Mouse (Mus musculus): ENCODE results near the gene Frs3.

The Frs3 gene

GRCm38 (mm10) chr17:47691650-47692049, 2.8 kb downstream of the Frs3 start:
- no peak for DNase-seq (ENCODE audit: inconsistent age in 2 of 2, low spot score in 1 of 2)

- DNase-seq (ENCODE audit: inconsistent age in 2 of 2, low spot score in 1 of 2), result peak; percentile 41 to 52
Measured at GRCm38 (mm10) chr17:47693671-47694441, 5.0 kb downstream of the Frs3 start.

- no peak for DNase-seq (ENCODE audit: inconsistent age in 2 of 2, low spot score in 1 of 2)
Measured at GRCm38 (mm10) chr17:47694442-47694502, 5.4 kb downstream of the Frs3 start, which contains the start of gene Gm21981. Gene Gm21981 (minus strand): TSS chr17:47694455.

- DNase-seq (ENCODE audit: inconsistent age in 2 of 2, low spot score in 1 of 2), result peak; percentile 98 to 100
Measured at GRCm38 (mm10) chr17:47694503-47695336, 5.9 kb downstream of the Frs3 start, which contains the start of gene Prickle4. Gene Prickle4 (minus strand): TSS chr17:47694736.

DNA sequence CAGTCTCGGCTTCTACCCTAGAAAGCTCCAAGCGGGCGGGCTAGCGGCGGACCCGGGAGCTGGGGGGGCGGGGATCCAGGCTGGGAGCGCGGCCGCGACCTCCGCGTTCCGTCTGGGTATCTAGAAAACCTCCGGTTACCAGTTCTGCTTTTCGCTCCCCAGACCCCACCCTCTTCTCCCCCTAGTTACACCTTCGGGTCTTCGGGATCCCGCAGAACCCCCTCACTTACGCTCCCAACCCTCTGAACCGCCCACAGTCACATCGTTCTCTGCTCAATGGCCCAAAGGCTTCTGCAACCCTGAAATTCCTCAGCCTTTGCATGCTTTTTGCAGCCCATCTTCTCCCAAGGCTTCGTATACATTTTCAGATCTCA, 6.5 kb downstream of the Frs3 start:
- no peak for DNase-seq (ENCODE audit: inconsistent age in 2 of 2, low spot score in 1 of 2)

DNA sequence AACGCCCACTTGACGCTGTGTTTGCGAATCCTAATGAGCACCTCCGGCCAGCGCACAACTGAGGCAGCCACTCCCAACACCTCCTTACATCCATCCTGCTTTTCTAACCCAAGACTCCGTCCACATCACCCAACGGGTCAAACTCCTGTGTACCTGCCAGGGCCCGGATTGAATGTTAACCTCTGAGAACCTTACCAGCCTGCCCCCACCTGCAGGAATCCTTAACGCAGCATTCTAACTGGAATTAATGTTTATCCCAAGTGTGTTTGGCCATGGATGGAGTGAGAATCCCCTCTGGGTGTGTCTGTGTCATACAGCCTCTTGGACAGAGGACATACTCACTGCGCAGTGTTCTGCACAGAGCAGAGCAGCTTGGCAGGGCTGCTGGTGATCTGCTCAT, 9.3 kb downstream of the Frs3 start:
- DNase-seq (ENCODE audit: inconsistent age in 2 of 2, low spot score in 1 of 2), result no peak

DNA sequence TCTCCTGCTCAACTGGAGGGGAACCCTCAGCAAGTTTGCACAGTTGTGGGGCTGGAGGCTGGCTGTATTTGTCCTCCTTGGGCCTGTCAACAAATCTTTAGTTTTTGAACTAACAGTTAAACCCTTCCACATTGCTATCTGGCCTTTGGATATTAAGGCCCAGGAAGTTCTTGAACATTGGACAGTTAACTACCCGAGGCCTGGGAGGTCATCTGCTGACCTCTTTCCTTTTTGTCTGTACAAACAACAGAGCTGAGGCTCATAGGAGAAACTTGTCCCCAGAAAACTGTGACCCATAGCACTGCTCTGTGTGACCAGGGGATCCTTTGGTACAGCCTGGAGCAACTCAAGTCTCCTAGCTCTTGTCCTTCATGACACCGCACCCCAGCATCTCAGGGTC, 10.2 kb downstream of the Frs3 start:
- DNase-seq (ENCODE audit: inconsistent age in 2 of 2, low spot score in 1 of 2), result no peak

DNA sequence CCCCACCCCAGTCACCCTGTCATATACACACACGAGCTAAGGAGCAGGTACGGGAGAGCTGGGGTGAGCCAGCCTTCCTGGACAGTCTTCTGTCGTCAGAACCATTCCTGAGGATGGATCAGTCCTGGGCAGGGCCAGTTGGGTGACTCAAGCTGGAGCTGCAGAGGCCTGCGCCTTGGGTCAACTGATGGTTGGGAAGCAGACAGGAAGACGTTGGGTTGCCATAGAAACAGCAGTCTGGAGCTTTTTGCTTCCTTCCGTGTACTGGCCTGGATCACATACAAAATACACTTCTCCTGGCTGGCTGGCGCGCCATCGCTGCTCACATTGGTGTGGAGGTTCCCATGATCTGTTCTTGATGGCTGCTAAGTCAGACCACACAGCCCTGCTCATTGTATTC, 13.0 kb downstream of the Frs3 start:
- DNase-seq (ENCODE audit: inconsistent age in 2 of 2, low spot score in 1 of 2), result no peak

GRCm38 (mm10) chr17:47702548-47703345, 13.9 kb downstream of the Frs3 start:
- DNase-seq (ENCODE audit: inconsistent age in 2 of 2, low spot score in 1 of 2), result no peak

DNA sequence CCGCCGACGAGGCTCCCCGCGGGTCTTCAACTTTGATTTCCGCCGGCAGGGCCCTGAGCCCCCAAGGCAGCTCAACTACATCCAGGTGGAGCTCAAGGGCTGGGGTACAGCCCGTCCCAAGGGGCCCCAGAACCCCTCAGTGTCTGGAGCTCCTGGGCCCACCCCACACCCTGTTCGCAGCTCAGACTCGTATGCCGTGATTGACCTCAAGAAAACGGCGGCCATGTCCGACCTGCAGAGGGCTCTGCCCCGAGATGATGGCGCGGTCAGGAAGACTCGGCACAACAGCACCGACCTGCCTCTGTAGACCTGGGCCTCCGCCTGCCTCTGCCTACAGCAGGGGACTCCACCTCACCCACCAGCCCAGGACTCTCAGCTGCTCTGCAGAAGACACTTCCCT, 14.7 kb downstream of the Frs3 start:
- DNase-seq (ENCODE audit: inconsistent age in 2 of 2, low spot score in 1 of 2), result no peak

DNA sequence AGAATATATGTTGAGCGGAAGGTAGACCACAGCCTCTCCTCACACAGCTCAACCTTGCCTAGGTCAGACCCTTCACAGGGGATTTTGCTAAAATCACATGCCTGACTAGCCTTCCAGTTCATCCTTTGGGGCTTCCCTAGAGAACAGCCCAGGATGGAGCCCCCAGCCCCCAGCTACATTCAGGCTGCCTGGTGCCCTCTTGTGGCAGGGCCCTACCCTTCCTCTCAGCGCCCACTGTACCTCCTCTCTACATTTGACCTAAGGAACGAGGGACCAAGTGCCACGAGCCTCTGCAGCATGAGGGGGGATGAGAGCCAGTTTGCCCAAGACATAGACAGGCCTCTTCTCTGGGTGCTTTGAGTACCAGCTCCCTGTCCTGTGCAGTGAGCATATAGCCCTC, 15.9 kb downstream of the Frs3 start:
- no peak for DNase-seq (ENCODE audit: inconsistent age in 2 of 2, low spot score in 1 of 2)

GRCm38 (mm10) chr17:47706196-47706595, 17.4 kb downstream of the Frs3 start:
- DNase-seq (ENCODE audit: inconsistent age in 2 of 2, low spot score in 1 of 2), result no peak

DNA sequence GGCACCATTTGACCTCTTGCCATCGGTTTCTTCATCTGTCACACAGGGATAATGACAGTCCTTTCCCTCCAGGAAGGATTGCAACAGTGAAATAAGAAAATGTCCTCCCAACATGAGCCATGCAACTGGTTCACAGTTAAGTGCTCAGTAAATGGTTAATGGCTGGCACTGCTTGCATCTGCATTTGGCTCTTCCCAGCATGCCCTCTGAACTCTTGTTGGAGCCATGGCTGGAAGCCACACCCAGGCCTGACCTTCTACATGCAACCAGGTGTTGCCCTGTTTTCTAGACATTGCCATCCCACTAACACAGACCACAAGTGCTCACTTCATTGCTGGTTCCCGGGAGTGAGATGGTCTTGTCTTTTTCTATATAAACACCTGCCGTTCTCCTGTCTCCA, 19.1 kb downstream of the Frs3 start:
- no peak for DNase-seq (ENCODE audit: inconsistent age in 2 of 2, low spot score in 1 of 2)

GRCm38 (mm10) chr17:47708972-47709371, 20.1 kb downstream of the Frs3 start:
- no peak for DNase-seq (ENCODE audit: inconsistent age in 2 of 2, low spot score in 1 of 2)

DNA sequence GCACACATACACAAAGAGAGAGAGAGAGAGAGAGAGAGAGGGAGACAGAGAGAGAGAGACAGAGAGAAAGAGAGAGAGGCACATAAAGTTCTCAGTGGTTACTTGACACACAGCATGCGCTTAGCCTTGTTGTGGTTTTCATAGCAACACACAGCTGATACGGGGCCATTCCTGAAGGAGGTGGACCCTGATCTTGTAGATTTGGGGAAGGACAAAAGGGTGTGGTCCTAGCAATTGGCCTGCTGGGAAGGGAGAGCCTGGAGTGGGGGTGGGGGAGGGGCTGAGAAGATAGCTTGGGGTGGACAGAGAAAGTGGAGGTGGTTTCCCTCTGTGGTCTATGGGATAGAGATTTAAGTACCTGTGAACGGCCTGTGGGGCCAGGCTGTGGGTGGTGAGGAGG, 21.2 kb downstream of the Frs3 start:
- DNase-seq (ENCODE audit: inconsistent age in 2 of 2, low spot score in 1 of 2), result no peak

- no peak for DNase-seq (ENCODE audit: inconsistent age in 2 of 2, low spot score in 1 of 2)
Measured at GRCm38 (mm10) chr17:47711883-47712282, 23.1 kb downstream of the Frs3 start.

DNA sequence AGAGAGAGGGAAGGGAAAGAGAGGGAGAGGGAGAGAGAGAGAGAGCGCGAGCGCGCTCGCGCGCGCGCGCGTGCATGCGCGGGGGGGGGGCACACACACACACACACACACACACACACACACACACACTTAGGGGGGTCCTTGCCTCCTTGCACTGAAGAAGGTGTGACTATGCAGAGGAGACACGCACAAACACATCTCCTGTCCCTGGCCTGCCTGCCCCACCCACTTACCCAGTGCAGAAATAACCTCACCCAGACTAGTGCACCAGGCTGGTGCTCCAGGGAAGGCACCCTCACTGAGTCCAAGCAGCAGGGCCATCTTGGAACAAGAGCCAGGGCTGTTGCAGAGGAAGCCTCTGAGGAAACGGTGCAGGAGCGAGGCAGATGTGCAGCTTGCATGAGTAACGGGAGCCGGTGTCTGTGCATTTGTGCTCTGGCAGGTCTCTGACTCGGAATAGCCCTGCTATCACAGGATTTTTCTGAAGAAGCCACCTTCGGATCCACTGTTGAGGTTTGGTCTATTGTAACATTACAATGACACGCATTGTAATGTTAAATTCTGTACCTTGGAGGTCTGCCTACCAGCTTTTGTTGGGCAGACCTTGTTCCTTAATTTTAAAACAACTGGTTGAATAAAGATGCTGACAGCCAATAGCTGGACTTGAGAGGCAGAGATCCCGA, 24.2 kb downstream of the Frs3 start:
- no peak for DNase-seq (ENCODE audit: inconsistent age in 2 of 2, low spot score in 1 of 2)

DNA sequence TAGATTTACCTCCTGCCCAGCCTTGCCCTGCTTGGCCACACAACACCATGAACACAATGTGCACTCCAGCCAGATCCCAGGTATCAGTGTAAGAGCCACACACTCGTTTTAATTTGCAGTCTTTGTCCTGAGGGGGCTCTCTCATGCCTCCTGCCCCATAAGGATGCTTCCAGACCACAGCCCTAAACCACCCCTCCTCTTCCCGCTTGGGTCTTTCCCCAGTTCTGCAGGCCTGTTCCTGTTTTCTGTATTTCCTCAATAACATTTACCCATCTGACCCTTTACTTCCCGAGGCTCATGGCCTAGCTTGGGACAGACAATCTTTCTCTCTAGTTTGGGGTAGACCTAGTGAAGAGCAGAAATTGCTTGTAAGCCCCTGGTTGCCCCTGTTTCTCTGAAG, 26.2 kb downstream of the Frs3 start:
- no peak for DNase-seq (ENCODE audit: inconsistent age in 2 of 2, low spot score in 1 of 2)

- DNase-seq (ENCODE audit: inconsistent age in 2 of 2, low spot score in 1 of 2), result no peak
Measured at GRCm38 (mm10) chr17:47721183-47721582, 32.4 kb downstream of the Frs3 start.

- no peak for DNase-seq (ENCODE audit: inconsistent age in 2 of 2, low spot score in 1 of 2)
Measured at GRCm38 (mm10) chr17:47726566-47726965, 37.7 kb downstream of the Frs3 start, which contains the start of gene Pgc. Gene Pgc (plus strand): TSS chr17:47726842.

Measured in adrenal gland, adult (tissue).